Mouse (Mus musculus): Measurements from ENCODE around the gene Mylk4. TPM values are rescaled to one million over a fixed set of nuclear protein-coding genes. Genes with fewer than 3 reads are reported as not detected.

Gene Mylk4
- polyA plus RNA-seq, 1 experiment from 2014 or later: not detected

DNA sequence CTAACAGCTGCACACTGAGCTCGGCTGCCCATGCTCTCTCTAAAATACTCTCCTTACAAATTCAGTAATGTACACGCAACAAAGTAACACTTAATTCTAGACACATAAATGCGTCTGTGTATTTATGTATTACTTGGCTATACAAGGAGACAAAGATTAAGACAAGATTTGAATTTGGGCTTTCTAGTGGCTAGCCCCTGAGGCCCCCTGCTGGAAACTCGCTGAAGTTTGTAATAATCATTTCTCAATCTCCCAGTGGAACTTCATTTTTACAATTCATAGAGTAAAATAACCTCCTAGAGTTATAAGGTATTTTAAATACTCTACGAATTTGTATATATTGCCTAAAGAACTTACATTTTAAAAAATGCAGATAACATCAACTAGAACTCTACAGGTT, 699 bp downstream of the Mylk4 start:
- no peak for ATAC-seq
- 59% methylated on average over 5 of the region's 5 CpGs for WGBS (ENCODE audit: insufficient replicate concordance)
- no peak overlapping the region for H3K9ac ChIP-seq (replicated peaks)

DNA sequence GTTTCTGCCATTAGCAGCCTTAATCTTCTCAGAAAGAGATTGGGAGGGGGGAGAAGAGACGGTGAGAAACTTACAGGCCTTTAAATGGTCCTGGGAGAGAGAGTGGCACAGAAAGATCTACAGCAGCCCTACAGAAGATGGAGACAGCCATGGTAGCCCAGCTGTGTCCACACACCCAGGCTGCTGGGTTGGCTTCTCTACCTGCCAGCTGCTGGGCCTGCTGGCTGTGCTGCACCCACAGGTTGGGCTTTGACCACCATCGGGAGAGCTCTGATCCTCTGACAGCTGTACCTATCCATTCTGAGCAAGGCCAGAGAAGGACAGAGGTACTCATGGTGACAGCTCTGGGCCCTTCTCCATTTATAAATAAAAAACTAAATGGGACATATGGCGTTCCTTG, 4.9 kb downstream of the Mylk4 start:
- no peak for TF ChIP-seq EP300 (IDR thresholded peaks at IDR 0.05; ENCODE audit: low read depth)
- no peak for TF ChIP-seq CTCF (IDR thresholded peaks at IDR 0.05; ENCODE audit: low read depth)
- no peaks in the 10 kb centered on the region for H3K36me3 ChIP-seq (replicated peaks; ENCODE audit: insufficient read depth, low read length)
- H3K9ac ChIP-seq (replicated peaks): no peak overlapping the region
- H3K4me3 ChIP-seq (ENCODE audit: low read depth, low read length): no peak overlapping the region
- H3K4me2 ChIP-seq (ENCODE audit: low read depth, low read length): no peak overlapping the region
- DNase-seq (no peak), ATAC-seq (no peak)
- 72% methylated on average over 3 of the region's 3 CpGs for WGBS (ENCODE audit: insufficient replicate concordance)
- H3K27ac ChIP-seq (ENCODE audit: low read depth): no peak overlapping the region
- no peaks in the 10 kb centered on the region for H3K4me1 ChIP-seq (ENCODE audit: insufficient read depth)
- no peaks in the 10 kb centered on the region for H3K9me3 ChIP-seq (ENCODE audit: low read length)
- H3K27me3 ChIP-seq (ENCODE audit: insufficient read depth, low read length): no peaks in the 10 kb centered on the region

More for the DNA sequence above, 699 bp downstream of the Mylk4 start:
- peak; percentile 40 for TF ChIP-seq CTCF (IDR thresholded peaks at IDR 0.05; ENCODE audit: low read depth)
- no peak for TF ChIP-seq EP300 (IDR thresholded peaks at IDR 0.05; ENCODE audit: low read depth)
- H3K36me3 ChIP-seq (replicated peaks; ENCODE audit: insufficient read depth, low read length): no peaks in the 10 kb centered on the region
- H3K4me1 ChIP-seq (ENCODE audit: insufficient read depth): no peaks in the 10 kb centered on the region
- no peaks in the 10 kb centered on the region for H3K27me3 ChIP-seq (ENCODE audit: insufficient read depth, low read length)
- H3K27ac ChIP-seq (ENCODE audit: low read depth): no peak overlapping the region
- no peak overlapping the region for H3K4me2 ChIP-seq (ENCODE audit: low read depth, low read length)
- H3K9me3 ChIP-seq (ENCODE audit: low read length): no peaks in the 10 kb centered on the region
- H3K4me3 ChIP-seq (ENCODE audit: low read depth, low read length): no peak overlapping the region
- no peak for DNase-seq

DNA sequence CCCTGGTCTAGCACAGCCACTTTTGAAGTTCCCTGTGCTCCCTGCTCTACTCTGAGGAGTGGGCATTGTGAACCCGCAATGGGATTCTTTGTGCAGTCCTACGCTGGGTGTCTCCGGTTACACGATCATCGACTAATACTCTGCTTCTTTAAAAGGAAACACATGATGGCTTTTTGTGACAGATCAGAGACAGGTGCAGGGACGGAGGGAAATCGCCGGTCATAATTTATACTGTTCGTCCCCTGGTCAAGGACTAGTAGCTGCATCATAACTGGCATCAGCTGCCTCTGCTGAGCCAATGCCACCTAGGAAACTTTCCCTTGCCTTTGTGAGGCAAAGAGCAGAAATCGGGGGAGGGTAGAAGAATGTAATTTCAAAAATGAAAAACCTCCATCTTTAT, 7.4 kb downstream of the Mylk4 start:
- no peaks in the 10 kb centered on the region for H3K9me3 ChIP-seq (ENCODE audit: low read length)
- no peaks in the 10 kb centered on the region for H3K27me3 ChIP-seq (ENCODE audit: insufficient read depth, low read length)
- H3K4me2 ChIP-seq (ENCODE audit: low read depth, low read length): no peak overlapping the region
- no peak overlapping the region for H3K27ac ChIP-seq (ENCODE audit: low read depth)
- no peaks in the 10 kb centered on the region for H3K4me1 ChIP-seq (ENCODE audit: insufficient read depth)
- TF ChIP-seq CTCF (IDR thresholded peaks at IDR 0.05; ENCODE audit: low read depth): no peak
- TF ChIP-seq EP300 (IDR thresholded peaks at IDR 0.05; ENCODE audit: low read depth): no peak
- no peak overlapping the region for H3K4me3 ChIP-seq (ENCODE audit: low read depth, low read length)
- 75% methylated on average over 10 of the region's 10 CpGs for WGBS (ENCODE audit: insufficient replicate concordance)
- H3K36me3 ChIP-seq (replicated peaks; ENCODE audit: insufficient read depth, low read length): no peaks in the 10 kb centered on the region
- no peak overlapping the region for H3K9ac ChIP-seq (replicated peaks)
- ATAC-seq (no peak), DNase-seq (no peak)

DNA sequence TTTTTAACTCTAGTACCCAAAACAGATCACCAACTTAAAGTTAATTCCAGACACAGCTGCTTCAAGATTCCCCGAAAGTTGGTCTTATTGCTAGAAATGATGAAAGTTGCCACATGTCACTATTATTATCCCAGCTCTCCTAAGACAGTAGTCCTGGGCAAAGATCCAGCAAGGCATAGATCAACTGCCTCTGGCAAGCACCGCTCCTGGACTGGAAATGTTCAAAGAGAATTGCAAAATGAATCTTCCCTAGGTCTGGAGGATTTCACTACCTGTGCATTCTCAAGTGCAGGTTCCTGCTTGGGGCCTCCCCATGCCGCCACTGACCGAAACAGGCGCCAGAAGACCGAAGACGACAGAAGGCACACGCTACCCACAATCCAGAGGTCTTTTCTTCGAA, 7.9 kb downstream of the Mylk4 start:
- H3K4me3 ChIP-seq (ENCODE audit: low read depth, low read length): no peak overlapping the region
- ATAC-seq: no peak
- no peak overlapping the region for H3K4me2 ChIP-seq (ENCODE audit: low read depth, low read length)
- H3K4me1 ChIP-seq (ENCODE audit: insufficient read depth): no peaks in the 10 kb centered on the region
- no peaks in the 10 kb centered on the region for H3K9me3 ChIP-seq (ENCODE audit: low read length)
- no peak overlapping the region for H3K27ac ChIP-seq (ENCODE audit: low read depth)
- no peak for DNase-seq
- no peaks in the 10 kb centered on the region for H3K36me3 ChIP-seq (replicated peaks; ENCODE audit: insufficient read depth, low read length)
- no peak overlapping the region for H3K9ac ChIP-seq (replicated peaks)
- TF ChIP-seq EP300 (IDR thresholded peaks at IDR 0.05; ENCODE audit: low read depth) (no peak), CTCF (IDR thresholded peaks at IDR 0.05; ENCODE audit: low read depth) (no peak)
- no peaks in the 10 kb centered on the region for H3K27me3 ChIP-seq (ENCODE audit: insufficient read depth, low read length)
- WGBS (ENCODE audit: insufficient replicate concordance): 82% methylated on average over 9 of the region's 9 CpGs

DNA sequence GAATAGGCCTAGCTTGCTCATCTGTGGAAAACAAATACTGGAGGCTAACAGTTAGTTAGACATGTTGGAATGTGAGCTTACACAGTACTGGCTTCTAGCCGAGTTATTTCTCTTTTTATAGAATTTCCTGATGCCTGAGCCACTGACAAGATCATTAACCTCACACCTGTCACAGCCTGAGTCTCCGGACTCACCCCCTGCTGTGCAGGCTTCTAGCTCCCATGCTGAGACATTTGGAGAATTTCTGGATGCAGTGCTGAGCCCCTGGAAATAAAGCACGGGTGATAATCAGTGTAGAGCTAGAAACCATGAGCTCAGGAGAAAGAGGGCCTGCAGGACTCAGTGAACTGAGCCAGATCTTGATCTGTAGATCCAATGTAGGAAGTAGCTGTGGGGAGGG, 13.8 kb downstream of the Mylk4 start:
- TF ChIP-seq EP300 (IDR thresholded peaks at IDR 0.05; ENCODE audit: low read depth): no peak
- TF ChIP-seq CTCF (IDR thresholded peaks at IDR 0.05; ENCODE audit: low read depth): no peak
- no peak overlapping the region for H3K9ac ChIP-seq (replicated peaks)
- H3K36me3 ChIP-seq (replicated peaks; ENCODE audit: insufficient read depth, low read length): no peaks in the 10 kb centered on the region
- H3K27me3 ChIP-seq (ENCODE audit: insufficient read depth, low read length): no peaks in the 10 kb centered on the region
- DNase-seq (no peak), ATAC-seq (no peak)
- no peak overlapping the region for H3K4me2 ChIP-seq (ENCODE audit: low read depth, low read length)
- no peaks in the 10 kb centered on the region for H3K9me3 ChIP-seq (ENCODE audit: low read length)
- no peak overlapping the region for H3K4me3 ChIP-seq (ENCODE audit: low read depth, low read length)
- H3K27ac ChIP-seq (ENCODE audit: low read depth): no peak overlapping the region
- no peaks in the 10 kb centered on the region for H3K4me1 ChIP-seq (ENCODE audit: insufficient read depth)
- WGBS (ENCODE audit: insufficient replicate concordance): 34% methylated on average over 3 of the region's 3 CpGs

GRCm38 (mm10) chr13:32768104-32768503, 15.7 kb downstream of the Mylk4 start:
- Histone ChIP-seq H3K27ac (ENCODE audit: low read depth) (no peak overlapping the region), H3K4me2 (ENCODE audit: low read depth, low read length) (no peak overlapping the region), H3K9me3 (ENCODE audit: low read length) (no peaks in the 10 kb centered on the region), H3K4me1 (ENCODE audit: insufficient read depth) (no peaks in the 10 kb centered on the region), H3K27me3 (ENCODE audit: insufficient read depth, low read length) (no peaks in the 10 kb centered on the region), H3K36me3 (replicated peaks; ENCODE audit: insufficient read depth, low read length) (no peaks in the 10 kb centered on the region), H3K9ac (replicated peaks) (no peak overlapping the region), H3K4me3 (ENCODE audit: low read depth, low read length) (no peak overlapping the region)
- no peak for ATAC-seq
- WGBS (ENCODE audit: insufficient replicate concordance): 12% methylated on average over 4 of the region's 4 CpGs
- peak; percentile 17 for DNase-seq
- peak; percentile 65 for TF ChIP-seq CTCF (IDR thresholded peaks at IDR 0.05; ENCODE audit: low read depth)
- no peak for TF ChIP-seq EP300 (IDR thresholded peaks at IDR 0.05; ENCODE audit: low read depth)

DNA sequence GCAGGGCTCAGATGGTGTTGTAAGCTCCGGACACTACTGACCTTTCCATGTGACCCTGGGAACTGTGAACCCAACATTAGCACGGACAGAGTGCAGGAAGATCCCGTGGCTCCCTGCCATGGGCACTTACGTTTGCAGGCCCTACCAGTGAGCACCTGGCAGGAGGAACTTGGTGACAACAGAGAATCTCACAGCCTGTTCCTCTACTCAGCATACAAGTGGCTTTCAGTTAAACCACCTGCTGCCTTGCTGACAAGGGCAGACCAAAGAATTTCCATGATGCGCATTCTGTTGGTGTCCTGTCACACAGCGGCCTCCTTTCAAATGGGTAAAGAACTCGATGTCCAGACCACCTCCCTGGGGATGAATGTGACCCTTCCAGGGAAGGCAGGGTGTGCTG, 19.3 kb downstream of the Mylk4 start:
- Histone ChIP-seq H3K4me1 (ENCODE audit: insufficient read depth) (no peaks in the 10 kb centered on the region), H3K36me3 (replicated peaks; ENCODE audit: insufficient read depth, low read length) (no peaks in the 10 kb centered on the region), H3K4me3 (ENCODE audit: low read depth, low read length) (no peak overlapping the region), H3K27ac (ENCODE audit: low read depth) (no peak overlapping the region), H3K9me3 (ENCODE audit: low read length) (no peaks in the 10 kb centered on the region), H3K9ac (replicated peaks) (no peak overlapping the region), H3K27me3 (ENCODE audit: insufficient read depth, low read length) (no peaks in the 10 kb centered on the region), H3K4me2 (ENCODE audit: low read depth, low read length) (no peak overlapping the region)
- TF ChIP-seq EP300 (IDR thresholded peaks at IDR 0.05; ENCODE audit: low read depth) (no peak), CTCF (IDR thresholded peaks at IDR 0.05; ENCODE audit: low read depth) (no peak)
- peak; percentile 68 for ATAC-seq
- 36% methylated on average over 7 of the region's 7 CpGs for WGBS (ENCODE audit: insufficient replicate concordance)
- DNase-seq: peak; percentile 20
